Mouse (Mus musculus) heart, embryonic 16.5 days (tissue): ENCODE data around the gene Mga. TPM values are rescaled to one million over a fixed set of nuclear protein-coding genes. Genes with fewer than 3 reads are reported as not detected.

Source experiments
- ATAC-seq: fragments of 200-750 bp; cut with Nextera tagmentation; replicated peaks from 2 replicates; pipeline ENCODE4 v1.8.0; 2017; ENCODE audit warnings: moderate number of reproducible peaks; ENCODE audit not compliant: insufficient read depth, low FRiP score; ENCODE audit errors: extremely low read depth
- H3K27ac ChIP-seq: fragments of 300-500 bp; sonication (generic); 2 replicates; pipeline ENCODE4 v1.5.1; 2014; ENCODE audit warnings: mild to moderate bottlenecking, low read length, control low read depth, moderate library complexity
- H3K27me3 ChIP-seq: fragments of 300-500 bp; sonication (generic); 2 replicates; pipeline ENCODE4 v1.6.1; 2014; ENCODE audit warnings: low read length, mixed read lengths; ENCODE audit not compliant: control insufficient read depth, insufficient read depth
- H3K36me3 ChIP-seq: fragments of 300-500 bp; sonication (generic); 2 replicates; pipeline ENCODE4 v1.6.1; 2014; ENCODE audit not compliant: control insufficient read depth, insufficient read depth
- H3K4me1 ChIP-seq: fragments of 300-500 bp; sonication (generic); 2 replicates; pipeline ENCODE4 v1.6.1; 2014; ENCODE audit warnings: low read length, mixed read lengths; ENCODE audit not compliant: control insufficient read depth, insufficient read depth
- H3K4me2 ChIP-seq: fragments of 300-500 bp; sonication (generic); 2 replicates; pipeline ENCODE4 v1.6.1; 2014; ENCODE audit warnings: low read depth, mild to moderate bottlenecking, control low read depth, low read length
- H3K4me3 ChIP-seq: fragments of 300-500 bp; sonication (generic); 2 replicates; pipeline ENCODE4 v1.5.1; 2014; ENCODE audit warnings: mild to moderate bottlenecking, control low read depth, low read length
- H3K9ac ChIP-seq: fragments of 300-500 bp; sonication (generic); 2 replicates; pipeline ENCODE4 v1.6.1; 2014; ENCODE audit warnings: low read length, control low read depth
- H3K9me3 ChIP-seq: fragments of 300-500 bp; sonication (generic); replicated peaks from 2 replicates; pipeline ENCODE4 v1.6.1; 2016; ENCODE audit warnings: low read length; ENCODE audit not compliant: control insufficient read depth
- WGBS: fragments of 180-500 bp; shearing (Covaris S2); extraction: QIAGEN DNeasy Blood & Tissue Kit; methylation state at CpG from one replicate; pipeline ENCODE4 v1.1.7; 2014; 5-methylcytosine and 5-hydroxymethylcytosine counted together
- polyA plus RNA-seq: library from polyadenylated mRNA; unstranded; fragments of >200 nt; fragmentation: Nextera tagmentation; extraction: Ambion mirVana; gene quantifications from 2 replicates; pipeline ENCODE4 v1.2.1, GENCODE M21; 2015

Mga gene
- polyA plus RNA-seq, 1 experiment from 2014 or later, result 14.9 TPM

GRCm38 (mm10) chr2:119980343-119980986 lies 83.4 kb downstream of the Mga start:
- WGBS, result 87% methylated on average over 7 of the region's 7 CpGs
- no peak overlapping the region for H3K4me2 ChIP-seq
- no peak overlapping the region for H3K27ac ChIP-seq
- no peaks in the 10 kb centered on the region for H3K36me3 ChIP-seq
- no peaks in the 10 kb centered on the region for H3K4me1 ChIP-seq
- H3K4me3 ChIP-seq, result no peak overlapping the region
- ATAC-seq, result no peak
- no peak overlapping the region for H3K9ac ChIP-seq
- H3K9me3 ChIP-seq, result no peaks in the 10 kb centered on the region
- no peaks in the 10 kb centered on the region for H3K27me3 ChIP-seq

GRCm38 (mm10) chr2:119981631-119982030 lies 84.6 kb downstream of the Mga start:
- no peak for ATAC-seq
- no peak overlapping the region for H3K4me3 ChIP-seq
- H3K9ac ChIP-seq, result no peak overlapping the region
- 72% methylated on average over 2 of the region's 2 CpGs for WGBS
- no peak overlapping the region for H3K4me2 ChIP-seq
- H3K27ac ChIP-seq, result no peak overlapping the region
- no peaks in the 10 kb centered on the region for H3K27me3 ChIP-seq
- H3K4me1 ChIP-seq, result no peaks in the 10 kb centered on the region
- no peaks in the 10 kb centered on the region for H3K9me3 ChIP-seq
- H3K36me3 ChIP-seq, result no peaks in the 10 kb centered on the region

GRCm38 (mm10) chr2:119985871-119986270 lies 88.8 kb downstream of the Mga start:
- no peak overlapping the region for H3K9ac ChIP-seq
- ATAC-seq, result no peak
- no peak overlapping the region for H3K4me2 ChIP-seq
- H3K9me3 ChIP-seq, result no peaks in the 10 kb centered on the region
- H3K36me3 ChIP-seq, result no peaks in the 10 kb centered on the region
- no peaks in the 10 kb centered on the region for H3K27me3 ChIP-seq
- WGBS, result 58% methylated on average over 8 of the region's 8 CpGs
- H3K27ac ChIP-seq, result no peak overlapping the region
- H3K4me3 ChIP-seq, result no peak overlapping the region
- no peaks in the 10 kb centered on the region for H3K4me1 ChIP-seq

GRCm38 (mm10) chr2:119986369-119986768 lies 89.3 kb downstream of the Mga start:
- 58% methylated on average over 6 of the region's 6 CpGs for WGBS
- H3K27ac ChIP-seq, result no peak overlapping the region
- H3K9ac ChIP-seq, result no peak overlapping the region
- H3K27me3 ChIP-seq, result no peaks in the 10 kb centered on the region
- H3K36me3 ChIP-seq, result no peaks in the 10 kb centered on the region
- ATAC-seq, result no peak
- H3K4me1 ChIP-seq, result no peaks in the 10 kb centered on the region
- H3K9me3 ChIP-seq, result no peaks in the 10 kb centered on the region
- H3K4me3 ChIP-seq, result no peak overlapping the region
- H3K4me2 ChIP-seq, result no peak overlapping the region

GRCm38 (mm10) chr2:119987441-119987840 lies 90.4 kb downstream of the Mga start:
- H3K4me3 ChIP-seq, result no peak overlapping the region
- no peak overlapping the region for H3K9ac ChIP-seq
- no peak overlapping the region for H3K4me2 ChIP-seq
- H3K36me3 ChIP-seq, result no peaks in the 10 kb centered on the region
- 88% methylated on average over 2 of the region's 2 CpGs for WGBS
- H3K4me1 ChIP-seq, result no peaks in the 10 kb centered on the region
- ATAC-seq, result no peak
- no peak overlapping the region for H3K27ac ChIP-seq
- no peaks in the 10 kb centered on the region for H3K9me3 ChIP-seq
- H3K27me3 ChIP-seq, result no peaks in the 10 kb centered on the region

GRCm38 (mm10) chr2:119988952-119989351 lies 91.9 kb downstream of the Mga start:
- Histone ChIP-seq H3K4me3 (no peak overlapping the region), H3K9ac (no peak overlapping the region), H3K9me3 (no peaks in the 10 kb centered on the region), H3K36me3 (no peaks in the 10 kb centered on the region), H3K4me2 (no peak overlapping the region), H3K4me1 (no peaks in the 10 kb centered on the region), H3K27ac (no peak overlapping the region), H3K27me3 (no peaks in the 10 kb centered on the region)
- no peak for ATAC-seq
- WGBS, result 80% methylated on average over 4 of the region's 4 CpGs

GRCm38 (mm10) chr2:119990881-119991280 lies 93.9 kb downstream of the Mga start:
- Histone ChIP-seq H3K27ac (no peak overlapping the region), H3K4me3 (no peak overlapping the region), H3K27me3 (no peaks in the 10 kb centered on the region), H3K4me2 (no peak overlapping the region), H3K9ac (no peak overlapping the region), H3K36me3 (no peaks in the 10 kb centered on the region), H3K9me3 (no peaks in the 10 kb centered on the region), H3K4me1 (peaks cover 6% of the 10 kb centered on the region)
- no peak for ATAC-seq
- 82% methylated on average over 6 of the region's 6 CpGs for WGBS

- ATAC-seq, result no peak
- H3K4me2 ChIP-seq, result no peak overlapping the region
- peaks cover 8% of the 10 kb centered on the region for H3K4me1 ChIP-seq
- H3K9ac ChIP-seq, result no peak overlapping the region
- H3K36me3 ChIP-seq, result no peaks in the 10 kb centered on the region
- 81% methylated on average over 2 of the region's 2 CpGs for WGBS
- H3K9me3 ChIP-seq, result no peaks in the 10 kb centered on the region
- no peak overlapping the region for H3K4me3 ChIP-seq
- H3K27me3 ChIP-seq, result no peaks in the 10 kb centered on the region
- H3K27ac ChIP-seq, result no peak overlapping the region
Measured at GRCm38 (mm10) chr2:119992349-119992748, 95.3 kb downstream of the Mga start.

GRCm38 (mm10) chr2:119993515-119993914 lies 96.5 kb downstream of the Mga start:
- H3K4me1 ChIP-seq, result peaks cover 8% of the 10 kb centered on the region
- no peak overlapping the region for H3K4me3 ChIP-seq
- H3K9ac ChIP-seq, result no peak overlapping the region
- 55% methylated on average over 2 of the region's 2 CpGs for WGBS
- H3K27ac ChIP-seq, result no peak overlapping the region
- no peaks in the 10 kb centered on the region for H3K36me3 ChIP-seq
- H3K4me2 ChIP-seq, result no peak overlapping the region
- no peaks in the 10 kb centered on the region for H3K9me3 ChIP-seq
- H3K27me3 ChIP-seq, result no peaks in the 10 kb centered on the region
- no peak for ATAC-seq
